Mouse (Mus musculus) hindbrain, embryonic 15.5 days (tissue): Measurements from ENCODE around the gene Trim58. TPM values are rescaled to one million over a fixed set of nuclear protein-coding genes. Genes with fewer than 3 reads are reported as not detected.

ENCODE experiments used
- ATAC-seq: fragments of 200-750 bp; cut with Nextera tagmentation; 2 replicates; pipeline ENCODE4 v1.8.0; 2017; ENCODE audit warnings: low read depth, moderate number of reproducible peaks, moderate TSS enrichment; ENCODE audit not compliant: low FRiP score
- H3K27ac ChIP-seq: fragments of 300-500 bp; sonication (generic); replicated peaks from 2 replicates; pipeline ENCODE4 v1.5.1; 2015; ENCODE audit warnings: mild to moderate bottlenecking, inconsistent platforms
- H3K27me3 ChIP-seq: fragments of 300-500 bp; sonication (generic); 2 replicates; pipeline ENCODE4 v1.6.1; 2015; ENCODE audit warnings: control low read depth, inconsistent platforms
- H3K36me3 ChIP-seq: fragments of 300-500 bp; sonication (generic); 2 replicates; pipeline ENCODE4 v1.6.1; 2015; ENCODE audit warnings: control low read depth, inconsistent platforms
- H3K4me1 ChIP-seq: fragments of 300-500 bp; sonication (generic); replicated peaks from 2 replicates; pipeline ENCODE4 v1.6.1; 2015; ENCODE audit warnings: control low read depth, inconsistent platforms
- H3K4me2 ChIP-seq: fragments of 300-500 bp; sonication (generic); 2 replicates; pipeline ENCODE4 v1.6.1; 2015; ENCODE audit warnings: moderate library complexity, mild to moderate bottlenecking, inconsistent platforms
- H3K4me3 ChIP-seq: fragments of 300-500 bp; sonication (generic); 2 replicates; pipeline ENCODE4 v1.5.1; 2015; ENCODE audit warnings: mild to moderate bottlenecking, inconsistent platforms
- H3K9ac ChIP-seq: fragments of 300-500 bp; sonication (generic); 2 replicates; pipeline ENCODE4 v1.6.1; 2015; ENCODE audit warnings: inconsistent platforms
- H3K9me3 ChIP-seq: fragments of 300-500 bp; sonication (generic); 2 replicates; pipeline ENCODE4 v1.6.1; 2016; ENCODE audit warnings: control low read depth, inconsistent platforms
- WGBS: fragments of 180-500 bp; shearing (Covaris S2); methylation state at CpG from one replicate; pipeline ENCODE4 v1.1.7; 2015; 5-methylcytosine and 5-hydroxymethylcytosine counted together
- polyA plus RNA-seq: library from polyadenylated mRNA; unstranded; fragments of >200 nt; fragmentation: Nextera tagmentation; extraction: Ambion mirVana; gene quantifications from 2 replicates; pipeline ENCODE4 v1.2.1, GENCODE M21; 2015

The Trim58 gene
- polyA plus RNA-seq, 1 experiment from 2014 or later: 0.10 TPM

- Histone ChIP-seq H3K4me2 (no peak overlapping the region), H3K27ac (no peak overlapping the region), H3K9me3 (no peaks in the 10 kb centered on the region), H3K4me3 (no peak overlapping the region), H3K4me1 (no peaks in the 10 kb centered on the region), H3K27me3 (no peaks in the 10 kb centered on the region), H3K36me3 (no peaks in the 10 kb centered on the region), H3K9ac (no peak overlapping the region)
- ATAC-seq: no peak
Observed at GRCm38 (mm10) chr11:58669252-58669651, 29.0 kb downstream of the Trim58 start.

DNA sequence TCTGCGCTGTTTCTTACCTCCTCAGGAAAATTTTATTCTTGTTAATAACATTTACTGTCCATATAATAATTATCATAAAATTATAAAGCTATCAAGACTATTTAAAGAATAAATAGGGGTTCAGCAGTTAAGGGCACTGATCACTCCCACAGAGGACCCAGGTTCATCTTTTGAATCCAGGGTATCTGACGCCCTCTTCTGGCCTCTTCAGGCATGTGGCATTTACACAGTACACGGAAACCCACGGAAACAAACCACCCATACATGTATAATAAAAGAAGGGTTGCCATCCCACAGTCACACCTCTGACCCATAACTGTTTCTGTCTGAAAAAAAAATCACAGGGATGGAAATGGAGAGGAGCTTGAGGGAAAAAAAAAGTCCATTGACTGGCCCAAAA lies 31.6 kb downstream of the Trim58 start:
- Histone ChIP-seq H3K4me3 (no peak overlapping the region), H3K9ac (no peak overlapping the region), H3K27ac (no peak overlapping the region), H3K36me3 (no peaks in the 10 kb centered on the region), H3K9me3 (no peaks in the 10 kb centered on the region), H3K27me3 (no peaks in the 10 kb centered on the region), H3K4me1 (no peaks in the 10 kb centered on the region), H3K4me2 (no peak overlapping the region)
- WGBS: 51% methylated on average over 4 of the region's 4 CpGs
- ATAC-seq: no peak

DNA sequence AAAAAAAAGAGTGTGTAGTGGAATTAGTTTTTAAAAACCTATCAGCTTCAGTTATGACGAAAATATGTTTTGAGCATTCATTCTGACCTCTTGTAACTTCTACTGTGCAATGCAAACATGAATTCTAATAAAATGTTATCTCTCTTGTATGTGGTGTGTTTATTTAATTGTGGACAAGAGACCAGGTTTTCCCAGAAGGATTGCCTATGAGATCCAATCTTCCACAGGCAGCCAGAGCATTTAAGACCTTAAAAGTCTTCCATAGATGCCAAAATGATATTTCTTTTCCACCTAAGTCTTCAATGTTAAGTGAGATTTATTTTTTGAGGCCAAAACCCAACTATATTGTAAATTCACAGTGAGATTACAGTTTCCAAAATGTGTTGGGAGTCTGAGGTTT lies 40.5 kb downstream of the Trim58 start, which contains the start of gene Olfr320:
TSS of gene Olfr320 (plus strand) at position 301 of the 400 bp plus-strand sequence.
- H3K4me2 ChIP-seq: no peak within 1 kb of the TSS
- no peaks in the 10 kb centered on the region for H3K9me3 ChIP-seq
- no peaks in the 10 kb centered on the region for H3K27me3 ChIP-seq
- no peaks in the 10 kb centered on the region for H3K36me3 ChIP-seq
- 88% methylated on average over 1 of the region's 1 CpGs for whole genome bisulfite sequencing
- no peaks in the 10 kb centered on the region for H3K4me1 ChIP-seq
- H3K4me3 ChIP-seq: no peak within 1 kb of the TSS
- H3K9ac ChIP-seq: no peak within 1 kb of the TSS
- H3K27ac ChIP-seq: no peak within 1 kb of the TSS
- ATAC-seq: no peak

DNA sequence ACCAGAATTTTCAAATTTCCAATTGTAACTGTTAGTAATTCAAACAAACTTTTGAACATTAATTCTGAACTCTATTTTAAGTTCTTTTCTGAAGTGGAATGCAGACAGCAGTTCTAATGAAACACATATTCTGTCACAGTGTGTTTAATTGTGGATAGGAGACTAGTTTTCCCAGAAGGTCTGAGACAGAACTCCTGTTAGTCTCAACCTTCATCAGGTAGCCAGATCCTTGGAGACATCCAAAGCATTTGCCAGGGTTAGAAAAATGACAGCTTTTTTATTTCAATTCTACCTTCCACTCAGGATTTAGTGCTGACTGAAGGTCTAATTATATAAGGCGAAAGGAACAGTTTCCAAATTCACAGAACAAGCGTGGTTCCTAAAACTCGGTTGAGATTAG lies 58.6 kb downstream of the Trim58 start, which contains the start of gene Olfr319:
TSS of gene Olfr319 (plus strand) at position 301 of the 400 bp plus-strand sequence.
- ATAC-seq: no peak
- Histone ChIP-seq H3K27ac (no peak within 1 kb of the TSS), H3K4me2 (no peak within 1 kb of the TSS), H3K36me3 (no peaks in the 10 kb centered on the region), H3K4me1 (no peaks in the 10 kb centered on the region), H3K9me3 (0 out of 2 replicates have a peak, but pooled peaks cover 7% of the 10 kb centered on the region), H3K27me3 (no peaks in the 10 kb centered on the region), H3K4me3 (no peak within 1 kb of the TSS), H3K9ac (no peak within 1 kb of the TSS)
- WGBS: 87% methylated on average over 3 of the region's 3 CpGs

Other genes starting within 250 kb of the Trim58 start
- not detected in 2 replicates for gene 1810065E05Rik, start 219.4 kb upstream of the Trim58 start, polyA plus RNA-seq
- not detected in 2 replicates for gene Gm12253, start 207.9 kb upstream of the Trim58 start, polyA plus RNA-seq
- gene Lypd9, start 187.5 kb upstream of the Trim58 start, polyA plus RNA-seq: not detected in 2 replicates
- gene Olfr30, start 178.2 kb upstream of the Trim58 start, polyA plus RNA-seq: not detected in 2 replicates
- gene Olfr332, start 147.9 kb upstream of the Trim58 start, polyA plus RNA-seq: not detected in 2 replicates
- not detected in 2 replicates for gene Olfr331, start 137.9 kb upstream of the Trim58 start, polyA plus RNA-seq
- gene Olfr330, start 105.6 kb upstream of the Trim58 start, polyA plus RNA-seq: not detected in 2 replicates
- not detected in 2 replicates for gene Olfr329-ps, start 94.0 kb upstream of the Trim58 start, polyA plus RNA-seq
- gene Olfr328, start 84.8 kb upstream of the Trim58 start, polyA plus RNA-seq: 0.14 TPM in 1 of 2 replicates, not detected in the other
- gene Olfr224, start 69.9 kb upstream of the Trim58 start, polyA plus RNA-seq: not detected in 2 replicates
- gene Olfr325, start 62.7 kb upstream of the Trim58 start, polyA plus RNA-seq: not detected in 2 replicates
- gene Olfr324, start 45.4 kb upstream of the Trim58 start, polyA plus RNA-seq: 0.06 and 0.09 TPM in 2 replicates
- gene 2210407C18Rik, start 24.4 kb upstream of the Trim58 start, polyA plus RNA-seq: not detected in 2 replicates
- not detected in 2 replicates for gene Olfr323, start 10.0 kb upstream of the Trim58 start, polyA plus RNA-seq
- gene Olfr322, start 18.3 kb downstream of the Trim58 start, polyA plus RNA-seq: not detected in 2 replicates
- gene Olfr320, start 40.6 kb downstream of the Trim58 start, polyA plus RNA-seq: not detected in 2 replicates
- not detected in 2 replicates for gene Olfr319, start 58.7 kb downstream of the Trim58 start, polyA plus RNA-seq
- not detected in 2 replicates for gene Olfr318, start 83.5 kb downstream of the Trim58 start, polyA plus RNA-seq
- gene Olfr317, start 98.7 kb downstream of the Trim58 start, polyA plus RNA-seq: 0.16 and 0.44 TPM in 2 replicates
- 0.05 TPM in 1 of 2 replicates, not detected in the other for gene Olfr316, start 112.3 kb downstream of the Trim58 start, polyA plus RNA-seq
- not detected in 2 replicates for gene Olfr315, start 132.7 kb downstream of the Trim58 start, polyA plus RNA-seq
- not detected in 2 replicates for gene Olfr314, start 142.5 kb downstream of the Trim58 start, polyA plus RNA-seq
- 9.9 and 10.7 TPM in 2 replicates for gene Fam183b, start 161.5 kb downstream of the Trim58 start, polyA plus RNA-seq
- gene Olfr313, start 174.5 kb downstream of the Trim58 start, polyA plus RNA-seq: not detected in 2 replicates
- gene Olfr312, start 188.8 kb downstream of the Trim58 start, polyA plus RNA-seq: not detected in 2 replicates
- gene Olfr311, start 198.8 kb downstream of the Trim58 start, polyA plus RNA-seq: not detected in 2 replicates
- 21.1 and 22.4 TPM in 2 replicates for gene Gm12258, start 206.7 kb downstream of the Trim58 start, polyA plus RNA-seq
- 10.0 and 11.8 TPM in 2 replicates for gene 2810021J22Rik, start 226.8 kb downstream of the Trim58 start, polyA plus RNA-seq